Mouse (Mus musculus) erythroid progenitor cell, adult 5-6 weeks (primary cell): ENCODE data around the gene Pank4. TPM values are rescaled to one million over a fixed set of nuclear protein-coding genes. Genes with fewer than 3 reads are reported as not detected.

Experiments
- ATAC-seq: replicated peaks from 2 replicates; pipeline ENCODE4 v1.8.0; 2016; ENCODE audit warnings: moderate number of reproducible peaks, mild to moderate bottlenecking, moderate TSS enrichment, inconsistent platforms; ENCODE audit not compliant: poor library complexity, low FRiP score, severe bottlenecking
- total RNA-seq, 2 experiments: library from RNA; stranded (forward) in 1 of 2; stranded (reverse) in 1 of 2; fragments of 150-400 nt in 1 of 2; fragments of 186-747, 209-891 nt in 1 of 2; gene quantifications; 2 replicates each; pipeline versions ENCODE4 v1.2.3 to v1.2.4; 2015 to 2017; ENCODE audit warnings: low replicate concordance in 2 of 2

Pank4 gene
- total RNA-seq, 2 experiments from 2014 or later = 40.0 to 78.0 TPM

DNA sequence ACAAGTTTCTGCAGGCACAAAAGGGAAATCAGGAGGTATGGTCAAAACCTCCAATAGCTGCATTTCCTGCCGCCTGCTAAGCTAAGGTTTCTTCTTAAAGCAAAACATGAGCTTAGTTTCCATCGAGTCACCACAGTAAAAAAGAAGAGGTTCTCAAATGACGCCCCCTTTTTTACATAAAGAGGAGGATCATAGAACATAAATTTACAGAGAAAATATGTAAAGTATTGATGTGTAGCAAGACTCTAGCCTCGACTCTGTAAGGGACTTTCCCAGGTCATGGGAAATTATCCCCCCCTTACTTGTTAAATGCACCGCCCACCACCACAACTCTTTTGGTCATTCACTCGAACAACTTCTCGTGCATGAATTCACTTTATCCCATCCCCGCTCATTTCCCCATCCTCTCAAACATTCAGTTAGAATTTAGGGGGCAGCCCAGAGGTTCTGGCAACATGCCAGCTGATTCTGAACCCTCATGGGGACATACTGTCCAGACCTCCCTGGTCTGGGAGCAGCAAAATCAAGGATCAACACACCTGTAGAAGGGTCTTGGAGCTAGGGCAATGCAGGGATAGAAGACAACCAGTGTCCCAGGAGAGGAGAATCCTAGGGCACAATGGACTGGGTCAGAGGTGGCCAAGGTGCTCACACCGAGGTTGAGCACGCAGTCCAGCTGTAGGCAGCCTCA is 21.1 kb upstream of the Pank4 start:
- ATAC-seq = no peak

- ATAC-seq = no peak
Measured at GRCm38 (mm10) chr4:154943323-154944039, 20.4 kb upstream of the Pank4 start.

DNA sequence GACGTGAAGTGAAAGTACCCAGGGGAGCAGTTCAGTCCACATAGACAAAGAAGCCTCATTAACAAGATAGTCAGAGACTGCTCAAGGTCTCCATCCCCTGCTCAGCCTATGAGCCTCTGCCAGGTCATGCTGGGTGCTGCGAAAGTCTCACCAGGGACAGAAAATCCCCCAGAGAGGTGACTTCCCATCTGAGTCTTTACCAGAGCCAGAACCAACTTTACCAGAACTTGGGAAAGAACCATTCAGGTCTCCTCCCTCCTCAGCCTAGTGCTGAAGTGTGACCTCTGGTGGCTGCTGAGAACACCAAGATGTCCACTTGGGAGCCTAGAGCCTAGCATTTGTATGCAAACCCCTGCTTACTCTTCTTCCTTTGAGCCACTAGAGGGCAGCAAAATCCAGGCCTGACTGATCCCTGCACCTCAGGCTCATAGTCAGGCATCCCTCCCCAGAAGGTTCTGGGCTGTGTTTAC is 19.8 kb upstream of the Pank4 start:
- ATAC-seq = peak; percentile 98

DNA sequence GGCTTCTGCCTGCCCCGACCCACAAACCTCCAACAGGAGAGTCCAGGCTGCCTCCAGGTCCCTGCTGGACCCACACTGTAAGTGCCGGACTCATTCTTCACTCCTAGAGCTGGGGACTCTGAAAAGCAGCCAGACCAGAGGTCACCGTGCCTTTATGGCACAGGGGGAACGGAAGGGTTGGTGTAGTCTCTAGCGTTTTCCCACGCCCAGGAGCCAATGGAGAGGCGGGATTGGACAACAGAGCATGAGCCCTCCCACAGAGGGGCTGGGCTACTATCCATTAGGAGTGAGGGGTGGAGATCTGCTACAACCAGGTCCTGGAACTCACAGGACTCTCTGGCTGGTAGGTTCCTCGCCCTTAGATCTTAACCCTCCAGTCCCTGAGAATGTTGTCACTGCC is 17.6 kb upstream of the Pank4 start:
- ATAC-seq = no peak

- no peak for ATAC-seq
Measured at GRCm38 (mm10) chr4:154948066-154948939, 15.6 kb upstream of the Pank4 start.

DNA sequence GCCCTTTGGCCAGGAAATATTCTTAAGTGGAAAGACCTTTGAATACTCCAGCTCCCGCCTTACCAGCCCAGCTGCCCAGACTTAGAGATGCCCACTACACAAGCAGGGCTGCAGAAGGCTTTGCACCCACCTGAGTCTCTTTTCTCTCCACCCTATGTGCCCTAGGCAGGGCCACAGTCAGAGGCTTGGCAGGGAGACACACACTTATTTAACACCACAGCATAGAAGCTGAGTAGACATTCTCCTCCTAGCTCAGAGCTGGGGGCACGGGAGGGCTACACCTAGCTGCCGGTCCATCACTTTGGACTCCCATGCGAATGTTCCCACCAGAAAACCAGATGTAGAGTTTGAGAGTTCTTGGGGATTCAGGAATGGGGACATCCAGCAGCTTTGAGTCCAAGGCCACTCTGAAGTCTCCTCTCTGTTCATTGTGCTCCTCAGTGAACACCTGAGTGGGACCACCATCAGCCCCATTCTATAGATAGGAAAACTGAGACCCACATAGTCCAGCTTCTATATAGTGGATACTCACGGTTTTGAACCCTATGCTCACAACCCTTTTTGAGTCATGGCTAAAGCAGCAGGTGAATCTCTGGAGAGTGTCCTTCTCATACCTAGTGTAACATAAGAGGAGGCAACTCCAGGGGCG is 14.9 kb upstream of the Pank4 start:
- no peak for ATAC-seq

DNA sequence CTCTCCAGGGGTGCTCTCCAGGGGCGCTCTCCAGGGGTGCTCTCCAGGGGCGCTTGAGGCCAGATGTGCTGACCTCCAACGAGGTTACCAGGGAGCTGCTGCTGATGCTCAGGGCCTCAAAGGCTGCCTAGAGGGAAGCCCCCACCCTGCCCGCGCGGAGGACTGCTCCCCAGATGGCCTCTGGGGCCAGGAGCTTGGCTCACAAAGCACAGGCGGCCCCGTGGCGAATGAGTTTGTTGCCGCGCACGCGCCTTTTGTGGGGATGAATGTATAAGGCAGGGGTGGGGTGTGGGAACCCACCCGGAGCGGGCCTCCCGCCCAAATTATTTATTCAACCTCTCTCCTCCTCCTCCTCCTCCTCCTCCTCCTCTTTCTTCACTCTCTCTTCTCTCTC is 14.3 kb upstream of the Pank4 start:
- ATAC-seq = no peak

- ATAC-seq = no peak
Measured at GRCm38 (mm10) chr4:154952461-154953241, 11.3 kb upstream of the Pank4 start.

DNA sequence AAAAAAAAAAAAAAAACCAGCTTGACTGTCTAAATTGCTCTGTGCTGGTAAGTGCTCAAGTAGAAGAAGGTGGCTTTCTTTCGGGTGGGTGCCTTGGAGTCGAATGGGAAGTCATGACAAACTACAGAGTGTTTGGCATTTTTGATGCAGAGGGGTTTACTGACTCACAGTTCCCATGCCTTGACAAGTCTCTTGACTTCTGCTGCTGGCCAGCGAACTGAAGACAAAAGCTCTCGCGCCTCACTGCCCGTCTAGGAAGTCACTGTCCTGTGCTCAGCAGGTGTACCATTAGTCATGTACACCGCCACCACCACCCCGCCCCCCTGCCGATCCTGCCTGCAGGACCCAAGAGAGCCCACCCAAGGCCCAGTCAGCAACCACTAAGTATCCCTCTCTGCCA is 7.3 kb upstream of the Pank4 start:
- ATAC-seq = no peak

DNA sequence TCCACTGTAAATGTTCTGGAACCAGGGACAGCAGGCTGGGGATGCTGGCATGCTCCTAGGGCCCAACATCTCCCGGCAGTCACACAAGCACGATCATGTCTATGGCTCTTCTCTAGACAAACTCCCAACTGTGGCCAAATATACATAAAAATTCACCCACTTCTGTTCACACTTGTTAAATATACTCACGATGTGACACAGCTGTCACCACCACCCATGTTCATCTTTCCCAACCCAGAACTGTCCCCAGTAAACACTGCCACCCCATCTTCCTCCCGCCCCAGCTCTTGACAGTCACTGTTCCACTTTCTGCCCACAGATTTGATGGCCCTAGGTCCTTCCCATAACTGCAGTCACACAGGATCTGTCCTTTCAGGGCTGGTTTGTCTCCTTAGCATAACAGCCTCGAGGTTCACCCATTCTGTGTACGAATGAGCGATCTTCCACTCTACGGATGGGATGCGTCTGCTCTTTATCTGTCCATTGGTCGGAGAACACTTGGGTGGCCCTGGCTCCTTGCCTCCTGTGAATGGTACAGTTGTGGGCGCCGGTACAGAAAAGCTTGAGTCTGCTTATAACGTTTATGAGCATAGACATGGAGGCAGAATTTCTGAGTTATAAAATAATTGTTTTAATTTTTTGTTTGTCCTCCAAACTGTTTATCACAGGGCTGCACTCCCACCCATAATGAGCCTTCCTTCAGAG is 6.5 kb upstream of the Pank4 start:
- no peak for ATAC-seq

GRCm38 (mm10) chr4:154958171-154958570 is 5.8 kb upstream of the Pank4 start:
- ATAC-seq = no peak

DNA sequence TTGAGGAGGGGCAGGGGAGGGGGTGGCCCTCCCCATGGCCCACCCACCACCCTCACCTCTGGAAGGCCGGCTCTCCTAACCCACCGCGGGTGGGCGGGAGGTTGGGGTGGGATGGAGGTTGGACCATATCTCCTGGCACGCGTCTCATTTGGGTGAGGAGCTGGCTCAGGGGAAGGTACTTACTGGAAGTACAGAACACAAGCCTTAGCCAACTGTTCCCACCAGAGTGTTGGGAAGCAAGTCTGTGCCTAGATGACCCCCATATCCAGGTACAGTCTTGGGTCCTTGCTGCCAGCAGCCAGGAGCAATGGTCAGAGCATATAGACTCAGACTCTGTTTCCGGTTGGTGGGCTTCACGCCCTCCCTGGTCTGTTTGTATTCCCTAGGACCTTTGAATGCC is 5.3 kb upstream of the Pank4 start:
- ATAC-seq = no peak

- no peak for ATAC-seq
Measured at GRCm38 (mm10) chr4:154960021-154960689, 3.8 kb upstream of the Pank4 start.

- no peak for ATAC-seq
Measured at GRCm38 (mm10) chr4:154960690-154961225, 3.2 kb upstream of the Pank4 start, which contains the start of gene Hes5. Gene Hes5 (plus strand): TSS chr4:154960923.

DNA sequence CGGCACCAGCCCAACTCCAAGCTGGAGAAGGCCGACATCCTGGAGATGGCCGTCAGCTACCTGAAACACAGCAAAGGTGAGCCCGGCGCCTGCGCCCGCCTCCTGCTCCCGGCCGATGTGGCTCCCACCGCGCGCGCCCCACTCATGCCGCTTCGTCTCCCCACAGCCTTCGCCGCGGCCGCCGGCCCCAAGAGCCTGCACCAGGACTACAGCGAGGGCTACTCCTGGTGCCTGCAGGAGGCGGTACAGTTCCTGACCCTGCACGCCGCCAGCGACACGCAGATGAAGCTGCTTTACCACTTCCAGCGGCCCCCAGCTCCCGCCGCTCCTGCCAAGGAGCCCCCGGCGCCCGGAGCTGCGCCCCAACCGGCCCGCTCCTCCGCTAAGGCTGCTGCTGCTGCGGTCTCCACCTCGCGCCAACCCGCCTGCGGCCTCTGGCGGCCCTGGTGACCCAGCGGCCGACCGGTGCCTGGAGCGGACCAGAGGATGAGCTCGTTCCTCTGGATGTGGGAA is 2.6 kb upstream of the Pank4 start:
- ATAC-seq = no peak

DNA sequence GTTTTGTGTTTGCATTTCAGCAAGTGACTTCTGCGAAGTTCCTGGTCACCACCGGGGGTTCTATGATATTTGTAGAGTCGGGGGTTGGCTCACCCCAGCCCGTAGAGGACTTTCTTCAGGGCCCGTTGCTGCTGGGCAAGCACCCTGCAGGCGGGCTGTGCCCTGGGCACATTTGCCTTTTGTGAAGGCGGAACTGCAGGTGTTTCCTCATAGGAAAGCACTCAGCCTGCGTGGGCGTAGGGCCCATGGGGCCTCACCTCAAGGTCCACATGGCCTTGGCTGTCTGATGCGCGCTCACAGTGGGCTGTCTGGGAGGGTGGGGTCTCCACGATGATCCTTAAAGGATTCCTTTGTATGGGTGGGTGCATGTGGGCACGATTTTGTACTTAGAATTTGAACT is 2.0 kb upstream of the Pank4 start:
- no peak for ATAC-seq

GRCm38 (mm10) chr4:154962683-154963082 is 1.2 kb upstream of the Pank4 start:
- ATAC-seq = no peak
